Mouse (Mus musculus): ENCODE results near the gene 4930558C23Rik. TPM values are rescaled to one million over a fixed set of nuclear protein-coding genes. Genes with fewer than 3 reads are reported as not detected.

The 4930558C23Rik gene
- polyA plus RNA-seq (2012; fragmentation: generic; extraction: Trizol), result not detected

DNA sequence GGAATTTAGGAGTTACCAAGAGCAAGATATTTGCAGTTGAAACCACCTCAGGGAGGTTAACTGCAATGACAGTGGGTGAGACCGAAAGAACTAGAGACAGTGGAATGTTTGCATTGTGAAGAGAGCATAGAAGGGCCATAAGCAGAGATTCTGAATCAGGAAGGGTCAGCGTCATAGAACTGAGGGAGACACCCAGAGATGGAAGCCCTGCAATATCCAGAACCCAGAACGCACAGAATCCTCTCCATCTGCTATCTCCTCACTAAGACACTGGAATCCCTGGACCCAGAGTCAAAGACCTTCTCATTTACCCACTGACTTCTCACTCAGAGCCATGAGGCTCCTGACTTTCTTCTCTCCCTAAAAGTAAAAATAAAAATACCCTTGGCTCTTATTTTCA, at the start of gene 4930558C23Rik:
TSS of gene 4930558C23Rik (minus strand) at position 101 of the 400 bp plus-strand sequence.
- Histone ChIP-seq H3K36me3 (ENCODE audit: control insufficient read depth, insufficient read depth) (no peaks in the 10 kb centered on the region), H3K4me3 (no peak within 1 kb of the TSS), H3K4me2 (ENCODE audit: low read depth) (no peak within 1 kb of the TSS), H3ac (ENCODE audit: control insufficient read depth, insufficient read length) (no peak within 1 kb of the TSS), H3K27me3 (ENCODE audit: control insufficient read depth, insufficient read depth, insufficient read length) (no peaks in the 10 kb centered on the region), H3K79me2 (ENCODE audit: control insufficient read depth, insufficient read depth) (no peaks in the 10 kb centered on the region)
- TF ChIP-seq REST (IDR thresholded peaks at IDR 0.05; ENCODE audit: insufficient read depth, insufficient read length) (no peak), TCF3 (IDR thresholded peaks at IDR 0.05; ENCODE audit: insufficient read length, low read depth) (no peak), USF1 (IDR thresholded peaks at IDR 0.05; ENCODE audit: low read depth) (no peak), MYOD1 (IDR thresholded peaks at IDR 0.05; ENCODE audit: control insufficient read depth in 1 of 3, insufficient read length in 2 of 3, low read depth in 2 of 3) (no peak), MYOG (IDR thresholded peaks at IDR 0.05; ENCODE audit: control insufficient read depth in 1 of 3, insufficient read depth in 1 of 3, insufficient read length in 2 of 3, low read depth in 2 of 3) (no peak), TCF12 (IDR thresholded peaks at IDR 0.05; ENCODE audit: insufficient read depth, poor library complexity, severe bottlenecking) (no peak), MAX (IDR thresholded peaks at IDR 0.05; ENCODE audit: low read depth) (no peak), E2F4 (IDR thresholded peaks at IDR 0.05; ENCODE audit: insufficient read depth) (no peak), POLR2A (IDR thresholded peaks at IDR 0.05; ENCODE audit: insufficient read length, low read depth) (no peak), CEBPB (IDR thresholded peaks at IDR 0.05; ENCODE audit: insufficient read depth, poor library complexity, severe bottlenecking) (no peak), POLR2AphosphoS2 (IDR thresholded peaks at IDR 0.05; ENCODE audit: insufficient read length, low read depth) (no peak), SRF (IDR thresholded peaks at IDR 0.05; ENCODE audit: control insufficient read depth, insufficient read length, low read depth) (no peak)

DNA sequence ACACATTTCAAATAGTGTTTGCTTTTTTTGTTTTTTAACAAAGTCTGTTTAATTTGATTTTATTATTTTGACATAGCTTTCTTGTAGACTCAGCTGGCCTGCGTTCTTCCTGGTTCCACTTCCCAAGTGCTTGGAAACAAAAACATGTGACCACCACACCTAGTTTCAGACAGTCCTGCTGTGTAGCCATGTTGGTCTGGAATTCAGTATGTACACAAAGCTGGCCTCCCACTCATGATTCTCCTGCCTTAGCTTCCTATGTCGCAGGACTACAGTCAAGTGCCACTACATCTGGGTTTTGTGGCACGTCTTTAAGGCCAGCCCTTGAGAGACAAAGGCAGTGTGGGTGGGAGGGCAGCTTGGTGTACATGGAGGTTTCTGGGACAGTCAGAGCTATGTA, 48.3 kb upstream of the 4930558C23Rik start:
- H3K36me3 ChIP-seq (ENCODE audit: control insufficient read depth, insufficient read depth), result peaks cover 28% of the 10 kb centered on the region

DNA sequence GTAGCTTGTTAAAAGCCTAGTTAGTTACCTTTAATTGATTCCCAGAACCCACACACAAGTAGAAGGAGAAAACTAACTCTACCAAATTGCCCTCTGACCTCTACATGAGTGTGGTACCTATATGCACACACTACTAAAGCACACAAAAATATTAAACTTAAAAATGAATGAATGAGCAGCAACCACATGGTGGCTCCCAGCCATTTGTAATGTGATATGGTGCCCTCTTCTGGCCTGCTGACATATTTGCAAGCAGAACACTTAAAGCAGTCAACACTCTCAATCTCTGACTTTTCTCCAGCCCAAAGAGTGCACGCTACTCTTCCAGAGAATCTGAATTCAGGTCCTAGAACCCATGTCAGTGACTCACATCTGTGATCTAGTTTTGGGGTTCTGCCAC, 47.8 kb upstream of the 4930558C23Rik start:
- Histone ChIP-seq H3K79me2 (ENCODE audit: control insufficient read depth, insufficient read depth) (peaks cover 32% of the 10 kb centered on the region), H3K27me3 (ENCODE audit: control insufficient read depth, insufficient read depth, insufficient read length) (no peaks in the 10 kb centered on the region), H3K36me3 (ENCODE audit: control insufficient read depth, insufficient read depth) (peaks cover 28% of the 10 kb centered on the region), H3K4me3 (no peak overlapping the region), H3K4me2 (ENCODE audit: low read depth) (no peak overlapping the region), H3ac (ENCODE audit: control insufficient read depth, insufficient read length) (no peak overlapping the region)
- TF ChIP-seq REST (IDR thresholded peaks at IDR 0.05; ENCODE audit: insufficient read depth, insufficient read length) (no peak), CEBPB (IDR thresholded peaks at IDR 0.05; ENCODE audit: insufficient read depth, poor library complexity, severe bottlenecking) (no peak), MYOD1 (IDR thresholded peaks at IDR 0.05; ENCODE audit: control insufficient read depth in 1 of 3, insufficient read length in 2 of 3, low read depth in 2 of 3) (no peak), MAX (IDR thresholded peaks at IDR 0.05; ENCODE audit: low read depth) (no peak), E2F4 (IDR thresholded peaks at IDR 0.05; ENCODE audit: insufficient read depth) (no peak), TCF12 (IDR thresholded peaks at IDR 0.05; ENCODE audit: insufficient read depth, poor library complexity, severe bottlenecking) (no peak), MYOG (IDR thresholded peaks at IDR 0.05; ENCODE audit: control insufficient read depth in 1 of 3, insufficient read depth in 1 of 3, insufficient read length in 2 of 3, low read depth in 2 of 3) (no peak), SRF (IDR thresholded peaks at IDR 0.05; ENCODE audit: control insufficient read depth, insufficient read length, low read depth) (no peak), POLR2AphosphoS2 (IDR thresholded peaks at IDR 0.05; ENCODE audit: insufficient read length, low read depth) (no peak), POLR2A (IDR thresholded peaks at IDR 0.05; ENCODE audit: insufficient read length, low read depth) (no peak), TCF3 (IDR thresholded peaks at IDR 0.05; ENCODE audit: insufficient read length, low read depth) (no peak), USF1 (IDR thresholded peaks at IDR 0.05; ENCODE audit: low read depth) (no peak)

More for the DNA sequence above, 48.3 kb upstream of the 4930558C23Rik start:
- H3ac ChIP-seq (ENCODE audit: control insufficient read depth, insufficient read length), result no peak overlapping the region
- no peak overlapping the region for H3K4me2 ChIP-seq (ENCODE audit: low read depth)
- peaks cover 27% of the 10 kb centered on the region for H3K79me2 ChIP-seq (ENCODE audit: control insufficient read depth, insufficient read depth)
- TF ChIP-seq SRF (IDR thresholded peaks at IDR 0.05; ENCODE audit: control insufficient read depth, insufficient read length, low read depth) (no peak), REST (IDR thresholded peaks at IDR 0.05; ENCODE audit: insufficient read depth, insufficient read length) (no peak), TCF3 (IDR thresholded peaks at IDR 0.05; ENCODE audit: insufficient read length, low read depth) (no peak), CEBPB (IDR thresholded peaks at IDR 0.05; ENCODE audit: insufficient read depth, poor library complexity, severe bottlenecking) (no peak), MYOG (IDR thresholded peaks at IDR 0.05; ENCODE audit: control insufficient read depth in 1 of 3, insufficient read depth in 1 of 3, insufficient read length in 2 of 3, low read depth in 2 of 3) (no peak)
- H3K4me3 ChIP-seq, result no peak overlapping the region
- no peaks in the 10 kb centered on the region for H3K27me3 ChIP-seq (ENCODE audit: control insufficient read depth, insufficient read depth, insufficient read length)

DNA sequence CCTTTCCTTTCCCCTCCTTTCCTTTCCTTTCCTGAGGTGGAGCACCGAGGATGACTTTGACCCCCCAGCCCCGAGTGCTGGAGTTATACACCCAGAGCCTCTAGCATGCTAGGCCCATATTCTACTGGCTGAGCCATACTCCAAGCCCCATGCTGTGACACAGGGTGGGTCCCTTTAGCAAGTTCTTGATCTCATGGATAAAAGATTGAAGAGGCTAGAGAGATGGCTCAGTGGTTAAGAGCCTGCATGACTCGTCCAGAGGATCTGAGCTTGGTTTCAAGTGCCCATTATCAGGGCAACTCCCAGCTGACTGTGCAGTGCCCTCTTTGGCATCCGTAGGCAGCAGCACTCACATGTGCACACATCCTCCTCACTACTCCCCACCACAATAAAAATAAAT, 42.7 kb upstream of the 4930558C23Rik start:
- no peaks in the 10 kb centered on the region for H3K27me3 ChIP-seq (ENCODE audit: control insufficient read depth, insufficient read depth, insufficient read length)
- no peak overlapping the region for H3ac ChIP-seq (ENCODE audit: control insufficient read depth, insufficient read length)
- TF ChIP-seq E2F4 (IDR thresholded peaks at IDR 0.05; ENCODE audit: insufficient read depth) (no peak), CEBPB (IDR thresholded peaks at IDR 0.05; ENCODE audit: insufficient read depth, poor library complexity, severe bottlenecking) (no peak), USF1 (IDR thresholded peaks at IDR 0.05; ENCODE audit: low read depth) (no peak), MAX (IDR thresholded peaks at IDR 0.05; ENCODE audit: low read depth) (no peak), MYOD1 (IDR thresholded peaks at IDR 0.05; ENCODE audit: control insufficient read depth in 1 of 3, insufficient read length in 2 of 3, low read depth in 2 of 3) (no peak), POLR2A (IDR thresholded peaks at IDR 0.05; ENCODE audit: insufficient read length, low read depth) (no peak), TCF12 (IDR thresholded peaks at IDR 0.05; ENCODE audit: insufficient read depth, poor library complexity, severe bottlenecking) (no peak), MYOG (IDR thresholded peaks at IDR 0.05; ENCODE audit: control insufficient read depth in 1 of 3, insufficient read depth in 1 of 3, insufficient read length in 2 of 3, low read depth in 2 of 3) (no peak), SRF (IDR thresholded peaks at IDR 0.05; ENCODE audit: control insufficient read depth, insufficient read length, low read depth) (no peak), POLR2AphosphoS2 (IDR thresholded peaks at IDR 0.05; ENCODE audit: insufficient read length, low read depth) (no peak), REST (IDR thresholded peaks at IDR 0.05; ENCODE audit: insufficient read depth, insufficient read length) (no peak), TCF3 (IDR thresholded peaks at IDR 0.05; ENCODE audit: insufficient read length, low read depth) (no peak)
- H3K36me3 ChIP-seq (ENCODE audit: control insufficient read depth, insufficient read depth), result peaks cover 3% of the 10 kb centered on the region
- no peak overlapping the region for H3K4me3 ChIP-seq
- H3K4me2 ChIP-seq (ENCODE audit: low read depth), result no peak overlapping the region
- peaks cover 75% of the 10 kb centered on the region for H3K79me2 ChIP-seq (ENCODE audit: control insufficient read depth, insufficient read depth)

Measured in myocyte (in vitro differentiated cells).